Mouse (Mus musculus) myocyte (in vitro differentiated cells): Measurements from ENCODE around the gene Mad2l2. TPM values are rescaled to one million over a fixed set of nuclear protein-coding genes. Genes with fewer than 3 reads are reported as not detected.
"Not testable (repeated sequence)": the region's sequence is repeated elsewhere in the genome, so short reads cannot be mapped to it uniquely, and the experiment has no call there.

ENCODE experiments used
- H3K27me3 ChIP-seq: one replicate; pipeline ENCODE4 v1.6.1; 2011; ENCODE audit not compliant: control insufficient read depth, insufficient read depth, insufficient read length
- H3K36me3 ChIP-seq: one replicate; pipeline ENCODE4 v1.6.1; 2011; ENCODE audit not compliant: control insufficient read depth, insufficient read depth
- H3K4me2 ChIP-seq: one replicate; pipeline ENCODE4 v1.6.1; 2011; ENCODE audit warnings: low read depth, control low read depth
- H3K4me3 ChIP-seq: one replicate; pipeline ENCODE4 v1.5.1; 2011; ENCODE audit warnings: mild to moderate bottlenecking, control low read depth, moderate library complexity
- H3K79me2 ChIP-seq: one replicate; pipeline ENCODE4 v1.6.1; 2011; ENCODE audit not compliant: control insufficient read depth, insufficient read depth
- H3ac ChIP-seq: one replicate; pipeline ENCODE4 v1.6.1; 2011; ENCODE audit not compliant: control insufficient read depth, insufficient read length
- CEBPB ChIP-seq: IDR thresholded peaks from 2 replicates; pipeline ENCODE4 v1.6.1; 2011; ENCODE audit warnings: mild to moderate bottlenecking, moderate library complexity; ENCODE audit not compliant: poor library complexity, insufficient read depth, severe bottlenecking
- E2F4 ChIP-seq: IDR thresholded peaks from one replicate; pipeline ENCODE4 v1.6.1; 2011; ENCODE audit warnings: mild to moderate bottlenecking, control low read depth, moderate library complexity; ENCODE audit not compliant: insufficient read depth
- MAX ChIP-seq: IDR thresholded peaks from one replicate; pipeline ENCODE4 v1.6.1; 2011; ENCODE audit warnings: low read depth, mild to moderate bottlenecking, control low read depth
- MYOD1 ChIP-seq, 3 experiments: IDR thresholded peaks; one replicate each; pipeline ENCODE4 v1.6.1; 2011; ENCODE audit warnings: control low read depth in 2 of 3, low read depth in 2 of 3, mild to moderate bottlenecking in 2 of 3, moderate library complexity in 1 of 3; ENCODE audit not compliant: insufficient read length in 2 of 3, control insufficient read depth in 1 of 3
- MYOG ChIP-seq, 3 experiments: IDR thresholded peaks; one replicate each; pipeline ENCODE4 v1.6.1; 2011; ENCODE audit warnings: control low read depth in 2 of 3, low read depth in 2 of 3, mild to moderate bottlenecking in 2 of 3; ENCODE audit not compliant: insufficient read length in 2 of 3, control insufficient read depth in 1 of 3, insufficient read depth in 1 of 3
- POLR2A ChIP-seq: IDR thresholded peaks from one replicate; pipeline ENCODE4 v1.6.1; 2011; ENCODE audit warnings: low read depth, mild to moderate bottlenecking, control low read depth, moderate library complexity; ENCODE audit not compliant: insufficient read length
- POLR2AphosphoS2 ChIP-seq: IDR thresholded peaks from one replicate; pipeline ENCODE4 v1.6.1; 2011; ENCODE audit warnings: low read depth, control low read depth; ENCODE audit not compliant: insufficient read length
- REST ChIP-seq: IDR thresholded peaks from one replicate; pipeline ENCODE4 v1.6.1; 2011; ENCODE audit warnings: mild to moderate bottlenecking, control low read depth, moderate library complexity; ENCODE audit not compliant: insufficient read depth, insufficient read length
- SRF ChIP-seq: IDR thresholded peaks from one replicate; pipeline ENCODE4 v1.6.1; 2011; ENCODE audit warnings: low read depth; ENCODE audit not compliant: control insufficient read depth, insufficient read length
- TCF12 ChIP-seq: IDR thresholded peaks from one replicate; pipeline ENCODE4 v1.6.1; 2011; ENCODE audit warnings: mild to moderate bottlenecking, control low read depth; ENCODE audit not compliant: poor library complexity, insufficient read depth, severe bottlenecking
- TCF3 ChIP-seq: IDR thresholded peaks from one replicate; pipeline ENCODE4 v1.6.1; 2011; ENCODE audit warnings: low read depth, control low read depth; ENCODE audit not compliant: insufficient read length
- USF1 ChIP-seq: IDR thresholded peaks from one replicate; pipeline ENCODE4 v1.6.1; 2011; ENCODE audit warnings: low read depth, mild to moderate bottlenecking, control low read depth, moderate library complexity
- polyA plus RNA-seq: library from polyadenylated mRNA; unstranded; fragments of >200 nt; fragmentation: generic; extraction: Trizol; gene quantifications from one replicate; pipeline ENCODE4 v1.2.1, GENCODE M21; 2012; ENCODE audit warnings: missing spikeins

The Mad2l2 gene
- polyA plus RNA-seq, 1 experiment = 31.0 TPM

DNA sequence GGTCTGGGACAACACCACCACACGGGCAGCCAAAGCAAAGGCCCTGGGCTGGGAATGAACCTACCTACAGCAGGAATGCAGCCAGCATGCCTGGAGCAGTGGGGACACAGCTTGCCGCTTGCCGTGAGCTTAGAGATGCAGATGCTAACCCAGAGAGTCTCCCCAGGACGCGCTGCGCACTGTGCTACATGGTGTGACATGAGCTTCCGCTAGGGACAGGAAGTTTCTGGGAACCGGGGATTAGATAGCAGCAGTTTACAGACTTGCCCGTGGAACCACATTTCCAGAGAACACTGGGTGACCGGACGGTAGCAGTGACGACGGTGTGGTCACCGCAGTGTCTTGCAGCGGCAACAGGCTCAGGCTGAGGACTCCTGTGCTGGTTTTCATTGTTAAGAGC, 39.4 kb downstream of the Mad2l2 start:
- Histone ChIP-seq H3K27me3 (peaks cover 54% of the 10 kb centered on the region), H3K79me2 (no peaks in the 10 kb centered on the region), H3K36me3 (no peaks in the 10 kb centered on the region), H3K4me3 (no peak overlapping the region), H3ac (no peak overlapping the region), H3K4me2 (peak overlapping the region; percentile 18)
- TF ChIP-seq MYOG (IDR thresholded peaks at IDR 0.05; ENCODE audit: control insufficient read depth in 1 of 3, insufficient read depth in 1 of 3, insufficient read length in 2 of 3, low read depth in 2 of 3) = no peak
- TF ChIP-seq TCF3 = no peak
- no peak for TF ChIP-seq TCF12
- TF ChIP-seq POLR2AphosphoS2 = no peak
- no peak for TF ChIP-seq MYOD1 (IDR thresholded peaks at IDR 0.05; ENCODE audit: control insufficient read depth in 1 of 3, insufficient read length in 2 of 3, low read depth in 2 of 3)
- TF ChIP-seq USF1 = no peak
- TF ChIP-seq REST = no peak
- TF ChIP-seq SRF = no peak
- no peak for TF ChIP-seq E2F4
- TF ChIP-seq MAX = no peak
- no peak for TF ChIP-seq CEBPB
- no peak for TF ChIP-seq POLR2A

DNA sequence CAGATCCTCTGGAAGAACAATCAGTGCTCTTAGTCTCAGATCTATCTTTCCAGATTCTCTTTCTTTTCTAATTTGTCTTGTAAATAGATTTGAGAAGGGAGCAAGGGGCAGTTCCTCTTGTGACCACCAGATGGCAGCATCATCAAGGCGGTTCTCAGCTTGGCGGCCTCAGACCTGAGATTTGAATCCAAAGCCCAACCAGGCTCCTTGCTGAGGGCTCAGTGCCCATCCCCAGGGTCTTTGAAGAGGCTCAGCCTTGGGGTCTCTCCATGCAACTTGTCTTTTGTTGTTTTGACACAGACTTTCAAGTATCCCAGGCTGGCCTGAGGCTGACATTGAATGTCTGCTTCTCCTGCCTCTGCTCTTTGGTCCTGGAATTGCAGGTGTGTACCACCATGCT, 40.7 kb downstream of the Mad2l2 start:
- H3K36me3 ChIP-seq = no peaks in the 10 kb centered on the region
- peak; percentile 67 for TF ChIP-seq E2F4
- TF ChIP-seq TCF12 = no peak
- H3K79me2 ChIP-seq = no peaks in the 10 kb centered on the region
- H3K27me3 ChIP-seq = peaks cover 50% of the 10 kb centered on the region
- H3ac ChIP-seq = no peak overlapping the region
- H3K4me3 ChIP-seq = no peak overlapping the region
- H3K4me2 ChIP-seq = no peak overlapping the region

DNA sequence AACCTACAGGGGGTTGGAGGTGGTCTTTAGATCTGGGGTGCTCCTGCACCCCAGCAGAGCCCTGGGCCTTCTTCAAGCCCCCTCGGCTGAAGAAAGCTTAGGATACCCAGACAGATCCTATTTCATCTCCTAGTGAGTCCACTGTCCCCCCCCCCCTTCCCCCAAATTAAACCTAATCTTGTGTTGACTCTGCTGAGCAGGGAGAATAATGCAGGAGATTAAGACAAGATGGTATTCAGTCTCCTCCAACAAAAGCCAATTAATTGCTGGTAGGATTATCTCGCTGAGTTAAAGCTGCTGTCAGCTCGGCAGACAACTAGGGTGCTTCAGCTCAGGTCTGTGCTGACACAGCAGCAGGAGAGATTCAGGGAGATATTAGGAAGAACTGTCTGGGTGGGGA, 41.1 kb downstream of the Mad2l2 start:
- Histone ChIP-seq H3ac (no peak overlapping the region), H3K27me3 (peaks cover 49% of the 10 kb centered on the region), H3K36me3 (no peaks in the 10 kb centered on the region), H3K4me3 (no peak overlapping the region), H3K4me2 (no peak overlapping the region), H3K79me2 (no peaks in the 10 kb centered on the region)
- TF ChIP-seq POLR2AphosphoS2 = no peak

DNA sequence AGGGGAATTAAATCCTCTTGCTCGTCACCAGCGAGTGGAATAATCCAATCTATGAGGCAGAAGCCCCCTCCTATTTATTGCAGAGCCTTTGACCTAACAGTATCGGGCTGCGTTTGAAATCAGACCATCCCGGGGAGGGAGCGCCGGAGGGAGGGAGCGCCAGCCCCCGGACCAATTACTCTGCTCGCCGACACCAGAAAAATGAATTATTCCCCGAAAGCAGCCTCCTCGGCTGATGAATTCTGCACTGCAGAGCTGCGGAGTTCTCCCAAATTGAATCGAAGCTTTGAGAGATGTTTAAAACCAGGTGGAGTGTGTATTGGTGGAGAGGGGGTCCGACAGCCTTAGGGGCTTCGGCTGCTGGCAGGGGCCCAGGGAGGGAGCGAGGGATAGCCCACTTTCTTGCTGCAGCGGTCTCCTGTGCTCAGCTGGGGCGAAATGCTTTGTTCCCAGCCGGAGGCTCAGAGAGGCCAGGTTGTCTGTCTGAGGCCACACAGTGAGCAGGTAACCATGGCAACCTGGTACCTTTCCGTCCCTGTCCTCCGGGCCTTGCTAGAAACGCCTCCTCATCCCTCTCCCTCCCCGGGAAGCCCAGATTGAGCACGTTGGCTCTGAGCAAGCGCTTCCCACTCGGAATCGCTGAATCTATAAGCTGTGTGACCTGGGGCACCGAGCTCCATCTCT, 43.8 kb downstream of the Mad2l2 start:
- Histone ChIP-seq H3K36me3 (no peaks in the 10 kb centered on the region), H3ac (no peak overlapping the region), H3K79me2 (no peaks in the 10 kb centered on the region), H3K4me2 (no peak overlapping the region), H3K4me3 (no peak overlapping the region), H3K27me3 (peaks cover 66% of the 10 kb centered on the region)
- TF ChIP-seq MYOD1 (IDR thresholded peaks at IDR 0.05; ENCODE audit: control insufficient read depth in 1 of 3, insufficient read length in 2 of 3, low read depth in 2 of 3) (no peak), TCF12 (no peak), USF1 (no peak), MAX (no peak), POLR2A (no peak), REST (no peak), TCF3 (no peak), MYOG (IDR thresholded peaks at IDR 0.05; ENCODE audit: control insufficient read depth in 1 of 3, insufficient read depth in 1 of 3, insufficient read length in 2 of 3, low read depth in 2 of 3) (no peak), CEBPB (no peak), SRF (no peak), E2F4 (no peak), POLR2AphosphoS2 (no peak)

DNA sequence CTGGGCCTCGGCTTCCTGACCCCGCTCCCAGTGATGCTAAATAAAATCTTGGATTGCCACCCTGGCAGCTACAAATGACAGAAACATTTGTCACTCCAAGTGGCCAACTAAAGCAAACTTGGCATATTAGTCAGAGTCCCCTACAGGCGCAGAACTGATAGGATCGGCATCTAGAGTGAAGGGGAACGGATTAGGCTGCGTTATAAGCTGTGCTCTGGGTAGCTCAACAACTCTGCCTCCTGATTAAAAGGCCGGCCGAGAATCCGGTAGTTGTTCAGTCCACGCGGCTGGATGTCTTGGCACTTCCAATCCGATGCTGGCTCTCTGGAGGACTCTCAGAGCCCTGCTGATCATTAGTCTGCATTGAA, 44.3 kb downstream of the Mad2l2 start:
- no peak overlapping the region for H3K4me3 ChIP-seq
- H3K79me2 ChIP-seq = no peaks in the 10 kb centered on the region
- H3K27me3 ChIP-seq = peaks cover 66% of the 10 kb centered on the region
- H3K4me2 ChIP-seq = no peak overlapping the region
- no peak for TF ChIP-seq CEBPB
- TF ChIP-seq MYOG (IDR thresholded peaks at IDR 0.05; ENCODE audit: control insufficient read depth in 1 of 3, insufficient read depth in 1 of 3, insufficient read length in 2 of 3, low read depth in 2 of 3) = no peak
- no peak for TF ChIP-seq E2F4
- TF ChIP-seq TCF12 = no peak
- TF ChIP-seq POLR2AphosphoS2 = no peak
- no peak for TF ChIP-seq TCF3
- H3K36me3 ChIP-seq = no peaks in the 10 kb centered on the region
- H3ac ChIP-seq = no peak overlapping the region

DNA sequence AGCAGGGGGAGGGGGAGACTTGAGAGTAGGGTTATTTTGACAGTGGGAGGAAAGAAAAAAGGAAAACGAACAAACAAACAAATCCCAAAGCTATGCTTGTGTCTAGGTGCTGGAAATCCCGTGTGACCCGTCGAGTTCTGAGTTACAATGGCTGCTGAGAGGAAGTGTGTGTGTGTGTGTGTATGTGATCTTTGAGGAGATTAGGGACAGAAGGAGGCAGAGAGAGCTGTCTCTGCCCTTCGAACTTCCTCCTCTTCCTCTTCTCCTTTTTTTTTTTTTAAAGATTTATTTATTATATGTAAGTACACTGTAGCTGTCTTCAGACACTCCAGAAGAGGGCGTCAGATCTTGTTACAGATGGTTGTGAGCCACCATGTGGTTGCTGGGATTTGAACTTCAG, 46.4 kb downstream of the Mad2l2 start:
- H3ac ChIP-seq, H3K4me2 ChIP-seq, H3K36me3 ChIP-seq, H3K79me2 ChIP-seq, H3K4me3 ChIP-seq: not testable (repeated sequence)
- peaks cover 61% of the 10 kb centered on the region for H3K27me3 ChIP-seq
